Mouse (Mus musculus) adrenal gland (tissue): ENCODE results near the gene Tnfsf10.

Experiments used
- intact Hi-C: fragments of 180-260 bp; cut with DNase I; formaldehyde crosslinking; loops from one replicate; pipeline ENCODE4 v1.15.1; 2025

Tnfsf10 gene

GRCm38 (mm10) chr3:27370582-27371275 is 53.9 kb downstream of the Tnfsf10 start:
- intact Hi-C loops: no loop called here

- intact Hi-C loops: no loop called here
Observed at GRCm38 (mm10) chr3:27371276-27371621, 54.4 kb downstream of the Tnfsf10 start, which contains the start of gene Ghsr. Gene Ghsr, plus strand, starts transcription at chr3:27371351.

GRCm38 (mm10) chr3:27371725-27372650 is 55.2 kb downstream of the Tnfsf10 start:
- intact Hi-C loops: no loop called here

- intact Hi-C loops: no loop called here
Observed at GRCm38 (mm10) chr3:27374396-27374795, 57.6 kb downstream of the Tnfsf10 start.

- intact Hi-C loops: no loop called here
Observed at GRCm38 (mm10) chr3:27377935-27378334, 61.1 kb downstream of the Tnfsf10 start.

- intact Hi-C loops: no loop called here
Observed at GRCm38 (mm10) chr3:27384836-27385235, 68.0 kb downstream of the Tnfsf10 start.

- intact Hi-C loops: no loop called here
Observed at GRCm38 (mm10) chr3:27389923-27390322, 73.1 kb downstream of the Tnfsf10 start.
